Mouse (Mus musculus) heart, embryonic 16.5 days (tissue): ENCODE data around the gene Mbnl1. TPM values are rescaled to one million over a fixed set of nuclear protein-coding genes. Genes with fewer than 3 reads are reported as not detected.
A peak's percentile ranks its signal among the peaks of the same experiment; 100 is the strongest.

Source experiments
- ATAC-seq: fragments of 200-750 bp; cut with Nextera tagmentation; replicated peaks from 2 replicates; pipeline ENCODE4 v1.8.0; 2017; ENCODE audit warnings: moderate number of reproducible peaks; ENCODE audit not compliant: insufficient read depth, low FRiP score; ENCODE audit errors: extremely low read depth
- H3K27ac ChIP-seq: fragments of 300-500 bp; sonication (generic); 2 replicates; pipeline ENCODE4 v1.5.1; 2014; ENCODE audit warnings: mild to moderate bottlenecking, low read length, control low read depth, moderate library complexity
- H3K27me3 ChIP-seq: fragments of 300-500 bp; sonication (generic); 2 replicates; pipeline ENCODE4 v1.6.1; 2014; ENCODE audit warnings: low read length, mixed read lengths; ENCODE audit not compliant: control insufficient read depth, insufficient read depth
- H3K36me3 ChIP-seq: fragments of 300-500 bp; sonication (generic); 2 replicates; pipeline ENCODE4 v1.6.1; 2014; ENCODE audit not compliant: control insufficient read depth, insufficient read depth
- H3K4me1 ChIP-seq: fragments of 300-500 bp; sonication (generic); 2 replicates; pipeline ENCODE4 v1.6.1; 2014; ENCODE audit warnings: low read length, mixed read lengths; ENCODE audit not compliant: control insufficient read depth, insufficient read depth
- H3K4me2 ChIP-seq: fragments of 300-500 bp; sonication (generic); 2 replicates; pipeline ENCODE4 v1.6.1; 2014; ENCODE audit warnings: low read depth, mild to moderate bottlenecking, control low read depth, low read length
- H3K4me3 ChIP-seq: fragments of 300-500 bp; sonication (generic); 2 replicates; pipeline ENCODE4 v1.5.1; 2014; ENCODE audit warnings: mild to moderate bottlenecking, control low read depth, low read length
- H3K9ac ChIP-seq: fragments of 300-500 bp; sonication (generic); 2 replicates; pipeline ENCODE4 v1.6.1; 2014; ENCODE audit warnings: low read length, control low read depth
- H3K9me3 ChIP-seq: fragments of 300-500 bp; sonication (generic); replicated peaks from 2 replicates; pipeline ENCODE4 v1.6.1; 2016; ENCODE audit warnings: low read length; ENCODE audit not compliant: control insufficient read depth
- WGBS: fragments of 180-500 bp; shearing (Covaris S2); extraction: QIAGEN DNeasy Blood & Tissue Kit; methylation state at CpG from one replicate; pipeline ENCODE4 v1.1.7; 2014; 5-methylcytosine and 5-hydroxymethylcytosine counted together
- polyA plus RNA-seq: library from polyadenylated mRNA; unstranded; fragments of >200 nt; fragmentation: Nextera tagmentation; extraction: Ambion mirVana; gene quantifications from 2 replicates; pipeline ENCODE4 v1.2.1, GENCODE M21; 2015

Mbnl1 gene
- polyA plus RNA-seq, 1 experiment from 2014 or later = 92.8 TPM

- no peaks in the 10 kb centered on the region for H3K27me3 ChIP-seq
- H3K4me1 ChIP-seq = peaks cover 50% of the 10 kb centered on the region
- 97% methylated on average over 2 of the region's 2 CpGs for whole genome bisulfite sequencing
- H3K36me3 ChIP-seq = no peaks in the 10 kb centered on the region
- no peak overlapping the region for H3K4me3 ChIP-seq
- H3K9ac ChIP-seq = no peak overlapping the region
- no peaks in the 10 kb centered on the region for H3K9me3 ChIP-seq
- no peak overlapping the region for H3K27ac ChIP-seq
- no peak overlapping the region for H3K4me2 ChIP-seq
- ATAC-seq = no peak
Observed at GRCm38 (mm10) chr3:60507979-60508378, 35.3 kb downstream of the Mbnl1 start.

- Histone ChIP-seq H3K27me3 (no peaks in the 10 kb centered on the region), H3K27ac (no peak overlapping the region), H3K9ac (no peak overlapping the region), H3K36me3 (no peaks in the 10 kb centered on the region), H3K4me1 (peaks cover 48% of the 10 kb centered on the region), H3K4me3 (no peak overlapping the region), H3K4me2 (no peak overlapping the region), H3K9me3 (no peaks in the 10 kb centered on the region)
- no peak for ATAC-seq
- 92% methylated on average over 3 of the region's 3 CpGs for WGBS
Observed at GRCm38 (mm10) chr3:60511197-60511596, 38.6 kb downstream of the Mbnl1 start.

DNA sequence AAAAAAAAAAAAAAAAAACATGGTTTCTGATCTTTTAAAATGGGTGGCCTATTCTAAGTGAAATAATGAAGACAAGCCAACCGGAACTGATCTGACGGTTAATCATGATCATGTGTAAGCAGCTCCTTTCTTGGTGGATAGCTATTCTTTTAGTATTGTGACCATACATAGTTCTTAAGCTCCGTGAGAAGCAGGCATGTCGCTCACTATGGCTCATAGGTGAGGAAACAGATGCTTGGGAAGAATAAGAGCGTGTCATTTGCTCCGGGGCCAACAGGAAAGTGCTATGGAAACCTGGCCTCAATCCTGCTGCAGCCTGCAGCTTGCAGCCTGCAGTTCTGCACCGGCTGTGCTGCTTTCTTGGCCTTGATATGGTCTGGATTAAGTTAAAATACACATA lies 40.7 kb downstream of the Mbnl1 start:
- 44% methylated on average over 7 of the region's 7 CpGs for WGBS
- Histone ChIP-seq H3K27me3 (no peaks in the 10 kb centered on the region), H3K4me3 (no peak overlapping the region), H3K4me1 (peaks cover 53% of the 10 kb centered on the region), H3K36me3 (no peaks in the 10 kb centered on the region), H3K9ac (no peak overlapping the region), H3K27ac (peak overlapping the region; percentile 65), H3K4me2 (no peak overlapping the region; the same call in 1 of the 2 replicates), H3K9me3 (no peaks in the 10 kb centered on the region)
- no peak for ATAC-seq

- peak overlapping the region; percentile 65 for H3K27ac ChIP-seq
- no peaks in the 10 kb centered on the region for H3K27me3 ChIP-seq
- WGBS = 29% methylated on average over 2 of the region's 2 CpGs
- no peak overlapping the region for H3K9ac ChIP-seq
- H3K4me2 ChIP-seq = peak overlapping the region; percentile 15; the same call in 1 of the 2 replicates
- H3K9me3 ChIP-seq = no peaks in the 10 kb centered on the region
- peaks cover 52% of the 10 kb centered on the region for H3K4me1 ChIP-seq
- H3K36me3 ChIP-seq = no peaks in the 10 kb centered on the region
- H3K4me3 ChIP-seq = no peak overlapping the region
- ATAC-seq = no peak
Observed at GRCm38 (mm10) chr3:60513746-60514145, 41.1 kb downstream of the Mbnl1 start.

GRCm38 (mm10) chr3:60515430-60515829 lies 42.8 kb downstream of the Mbnl1 start:
- no peaks in the 10 kb centered on the region for H3K36me3 ChIP-seq
- peak overlapping the region; percentile 83 for H3K27ac ChIP-seq
- no peaks in the 10 kb centered on the region for H3K27me3 ChIP-seq
- peaks cover 45% of the 10 kb centered on the region for H3K4me1 ChIP-seq
- H3K9ac ChIP-seq = no peak overlapping the region
- ATAC-seq = peak; percentile 83
- H3K4me3 ChIP-seq = no peak overlapping the region
- no peak overlapping the region for H3K4me2 ChIP-seq
- H3K9me3 ChIP-seq = no peaks in the 10 kb centered on the region

DNA sequence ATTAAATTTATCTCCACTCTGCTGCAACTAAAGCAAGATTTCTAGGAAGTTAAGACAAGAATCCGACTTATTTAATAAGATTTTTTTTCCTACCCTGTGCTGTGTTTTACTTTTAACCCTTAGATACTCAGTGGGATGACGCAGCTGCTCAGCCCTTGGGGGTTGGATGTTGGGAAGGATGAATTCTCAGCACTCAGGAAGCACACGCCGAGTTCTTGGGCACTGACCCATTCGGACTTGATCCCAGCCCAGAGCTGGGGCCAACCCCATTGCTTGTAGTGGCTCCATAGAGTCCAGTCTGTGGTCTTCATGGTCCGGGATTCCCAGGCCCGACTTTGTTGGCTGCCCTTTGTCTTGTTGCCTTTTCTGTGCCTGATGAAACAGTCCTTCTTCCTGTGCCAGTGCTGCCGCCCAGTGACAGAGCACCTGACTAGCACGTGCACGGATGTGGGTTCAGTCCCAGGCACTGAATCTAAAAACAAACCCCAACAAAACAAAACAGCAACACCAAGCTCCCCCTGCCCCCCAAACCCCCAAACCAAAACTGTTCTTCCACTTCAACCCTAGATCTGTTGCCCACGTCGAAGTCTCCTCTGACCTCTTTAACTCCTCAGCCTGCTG lies 43.5 kb downstream of the Mbnl1 start:
- H3K27me3 ChIP-seq = no peaks in the 10 kb centered on the region
- no peak overlapping the region; the same call in 1 of the 2 replicates for H3K4me3 ChIP-seq
- H3K27ac ChIP-seq = peak overlapping the region; percentile 89
- H3K9ac ChIP-seq = 0 out of 2 replicates have a peak overlapping the region, but pooled peaks have one; percentile 38
- 29% methylated on average over 12 of the region's 12 CpGs for WGBS
- H3K9me3 ChIP-seq = no peaks in the 10 kb centered on the region
- peak overlapping the region; percentile 42; the same call in 1 of the 2 replicates for H3K4me2 ChIP-seq
- peaks cover 45% of the 10 kb centered on the region for H3K4me1 ChIP-seq
- H3K36me3 ChIP-seq = no peaks in the 10 kb centered on the region
- ATAC-seq = peak; percentile 58; the same call in 1 of the 2 replicates

GRCm38 (mm10) chr3:60517234-60517787 lies 44.7 kb downstream of the Mbnl1 start:
- Histone ChIP-seq H3K9me3 (no peaks in the 10 kb centered on the region), H3K36me3 (no peaks in the 10 kb centered on the region), H3K4me1 (peaks cover 41% of the 10 kb centered on the region), H3K27ac (no peak overlapping the region), H3K4me3 (no peak overlapping the region), H3K4me2 (0 out of 2 replicates have a peak overlapping the region, but pooled peaks have one; percentile 21), H3K27me3 (no peaks in the 10 kb centered on the region), H3K9ac (peak overlapping the region; percentile 16; the same call in 1 of the 2 replicates)
- no peak for ATAC-seq
- WGBS = 34% methylated on average over 3 of the region's 3 CpGs

DNA sequence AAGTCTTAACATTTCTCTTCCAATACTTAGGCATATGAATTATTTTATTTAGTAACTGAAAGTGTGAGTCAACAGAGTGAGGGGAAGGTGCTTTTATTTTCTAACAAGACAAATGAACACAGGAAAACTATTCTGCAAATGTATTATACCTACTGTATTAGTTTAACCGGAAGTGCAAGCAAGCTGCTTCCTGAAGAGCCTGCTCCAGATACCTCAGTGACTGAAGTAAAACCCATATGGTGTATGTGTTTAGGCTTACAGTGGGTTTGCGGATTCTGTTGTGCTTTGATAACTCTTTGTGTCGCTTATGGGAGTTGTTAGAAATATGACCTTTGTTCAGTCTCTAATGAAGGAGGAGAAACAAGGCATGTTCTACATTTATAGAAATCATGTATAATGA lies 46.7 kb downstream of the Mbnl1 start:
- no peak for ATAC-seq
- Histone ChIP-seq H3K27me3 (no peaks in the 10 kb centered on the region), H3K27ac (no peak overlapping the region), H3K9me3 (no peaks in the 10 kb centered on the region), H3K4me2 (no peak overlapping the region), H3K9ac (no peak overlapping the region), H3K4me3 (no peak overlapping the region), H3K4me1 (peaks cover 33% of the 10 kb centered on the region), H3K36me3 (no peaks in the 10 kb centered on the region)
- 62% methylated on average over 3 of the region's 3 CpGs for WGBS

DNA sequence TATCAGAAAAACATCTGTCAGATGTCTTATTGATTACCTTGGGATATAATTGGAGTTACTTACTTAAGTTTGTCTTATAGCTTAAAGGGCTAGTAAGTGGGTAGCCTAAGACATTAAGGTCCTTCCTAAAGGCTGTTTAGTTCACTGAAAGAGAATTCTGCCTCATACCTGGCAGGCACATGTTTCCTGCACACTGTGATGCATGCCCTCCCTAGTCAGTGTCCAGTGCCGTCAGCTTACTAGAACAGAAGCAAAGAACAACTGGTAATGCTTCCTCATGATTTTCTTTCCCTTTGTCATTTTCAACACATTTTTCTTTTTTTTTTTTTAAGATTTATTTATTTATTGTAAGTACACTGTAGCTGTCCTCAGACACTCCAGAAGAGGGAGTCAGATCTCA lies 51.5 kb downstream of the Mbnl1 start:
- peaks cover 27% of the 10 kb centered on the region for H3K4me1 ChIP-seq
- no peak for ATAC-seq
- H3K4me3 ChIP-seq = no peak overlapping the region
- H3K27ac ChIP-seq = no peak overlapping the region
- no peak overlapping the region for H3K4me2 ChIP-seq
- no peaks in the 10 kb centered on the region for H3K36me3 ChIP-seq
- H3K9ac ChIP-seq = no peak overlapping the region
- H3K9me3 ChIP-seq = no peaks in the 10 kb centered on the region
- no peaks in the 10 kb centered on the region for H3K27me3 ChIP-seq
- 79% methylated on average over 1 of the region's 1 CpGs for WGBS
